Mouse (Mus musculus): ENCODE measurements around the gene Fam129b. TPM values are rescaled to one million over a fixed set of nuclear protein-coding genes. Genes with fewer than 3 reads are reported as not detected.

Gene Fam129b
- polyA plus RNA-seq, 1 experiment from 2014 or later = 44.9 TPM

- WGBS = 5% methylated on average over 6 of the region's 6 CpGs
- peak overlapping the region; percentile 64 for H3K9ac ChIP-seq (ENCODE audit: low read length)
- peaks cover 42% of the 10 kb centered on the region for H3K4me1 ChIP-seq (ENCODE audit: control insufficient read depth, insufficient read depth, low read length)
- peak overlapping the region; percentile 46 for H3K4me2 ChIP-seq (ENCODE audit: low read depth, low read length)
- ATAC-seq (replicated peaks; ENCODE audit: extremely low read depth, insufficient read depth, low FRiP score) = peak; percentile 78
- H3K9me3 ChIP-seq (replicated peaks; ENCODE audit: control insufficient read depth, low read length) = no peaks in the 10 kb centered on the region
- no peak overlapping the region for H3K4me3 ChIP-seq (ENCODE audit: low read length)
- H3K36me3 ChIP-seq (ENCODE audit: control insufficient read depth, insufficient read depth) = peaks cover 9% of the 10 kb centered on the region; the same call in 1 of the 2 replicates
- H3K27ac ChIP-seq (ENCODE audit: low read length) = peak overlapping the region; percentile 95
- H3K27me3 ChIP-seq (ENCODE audit: control insufficient read depth, insufficient read depth, low read length) = no peaks in the 10 kb centered on the region
Observed at GRCm38 (mm10) chr2:32908272-32908671, 32.4 kb downstream of the Fam129b start.

- H3K4me2 ChIP-seq (ENCODE audit: low read depth, low read length) = peak overlapping the region; percentile 46; the same call in 1 of the 2 replicates
- no peak overlapping the region for H3K4me3 ChIP-seq (ENCODE audit: low read length)
- H3K9ac ChIP-seq (ENCODE audit: low read length) = peak overlapping the region; percentile 55
- ATAC-seq (replicated peaks; ENCODE audit: extremely low read depth, insufficient read depth, low FRiP score) = peak; percentile 67
- H3K9me3 ChIP-seq (replicated peaks; ENCODE audit: control insufficient read depth, low read length) = no peaks in the 10 kb centered on the region
- H3K36me3 ChIP-seq (ENCODE audit: control insufficient read depth, insufficient read depth) = peaks cover 9% of the 10 kb centered on the region; the same call in 1 of the 2 replicates
- peak overlapping the region; percentile 95 for H3K27ac ChIP-seq (ENCODE audit: low read length)
- WGBS = 19% methylated on average over 11 of the region's 11 CpGs
- peaks cover 37% of the 10 kb centered on the region for H3K4me1 ChIP-seq (ENCODE audit: control insufficient read depth, insufficient read depth, low read length)
- no peaks in the 10 kb centered on the region for H3K27me3 ChIP-seq (ENCODE audit: control insufficient read depth, insufficient read depth, low read length)
Observed at GRCm38 (mm10) chr2:32908796-32909195, 32.9 kb downstream of the Fam129b start.

GRCm38 (mm10) chr2:32911639-32912182, 35.8 kb downstream of the Fam129b start:
- no peak overlapping the region for H3K4me3 ChIP-seq (ENCODE audit: low read length)
- H3K4me2 ChIP-seq (ENCODE audit: low read depth, low read length) = no peak overlapping the region
- H3K36me3 ChIP-seq (ENCODE audit: control insufficient read depth, insufficient read depth) = peaks cover 16% of the 10 kb centered on the region
- no peaks in the 10 kb centered on the region for H3K9me3 ChIP-seq (replicated peaks; ENCODE audit: control insufficient read depth, low read length)
- ATAC-seq (replicated peaks; ENCODE audit: extremely low read depth, insufficient read depth, low FRiP score) = no peak
- no peak overlapping the region for H3K9ac ChIP-seq (ENCODE audit: low read length)
- H3K27me3 ChIP-seq (ENCODE audit: control insufficient read depth, insufficient read depth, low read length) = no peaks in the 10 kb centered on the region
- no peak overlapping the region for H3K27ac ChIP-seq (ENCODE audit: low read length)
- WGBS = 62% methylated on average over 7 of the region's 7 CpGs
- H3K4me1 ChIP-seq (ENCODE audit: control insufficient read depth, insufficient read depth, low read length) = peaks cover 45% of the 10 kb centered on the region

- H3K27ac ChIP-seq (ENCODE audit: low read length) = no peak overlapping the region
- ATAC-seq (replicated peaks; ENCODE audit: extremely low read depth, insufficient read depth, low FRiP score) = no peak
- H3K9ac ChIP-seq (ENCODE audit: low read length) = no peak overlapping the region
- 30% methylated on average over 19 of the region's 19 CpGs for WGBS
- H3K36me3 ChIP-seq (ENCODE audit: control insufficient read depth, insufficient read depth) = peaks cover 16% of the 10 kb centered on the region
- peaks cover 39% of the 10 kb centered on the region for H3K4me1 ChIP-seq (ENCODE audit: control insufficient read depth, insufficient read depth, low read length)
- H3K9me3 ChIP-seq (replicated peaks; ENCODE audit: control insufficient read depth, low read length) = no peaks in the 10 kb centered on the region
- H3K4me2 ChIP-seq (ENCODE audit: low read depth, low read length) = no peak overlapping the region
- H3K4me3 ChIP-seq (ENCODE audit: low read length) = no peak overlapping the region
- no peaks in the 10 kb centered on the region for H3K27me3 ChIP-seq (ENCODE audit: control insufficient read depth, insufficient read depth, low read length)
Observed at GRCm38 (mm10) chr2:32912210-32912804, 36.4 kb downstream of the Fam129b start.

DNA sequence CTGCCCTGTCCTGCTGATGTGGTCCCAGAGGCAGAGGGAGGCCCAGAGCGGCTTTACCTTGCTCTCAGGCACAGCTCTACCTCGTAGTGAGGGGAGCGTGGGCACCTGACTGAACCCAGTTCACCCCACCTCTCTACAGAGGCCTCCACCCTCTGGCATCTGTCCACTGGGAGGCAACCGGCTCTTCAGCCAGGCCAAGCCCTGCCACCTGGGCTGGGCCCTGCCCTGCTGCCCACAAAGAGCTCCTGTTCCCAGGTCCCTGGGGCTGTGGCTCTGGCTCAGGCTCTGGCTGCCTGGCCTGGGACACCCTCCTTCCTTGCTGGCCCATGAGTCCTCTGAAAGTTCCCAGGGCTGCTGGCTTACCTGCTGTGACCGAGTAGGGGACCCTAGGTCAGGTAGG, 38.4 kb downstream of the Fam129b start:
- Histone ChIP-seq H3K4me2 (ENCODE audit: low read depth, low read length) (peak overlapping the region; percentile 11), H3K9me3 (replicated peaks; ENCODE audit: control insufficient read depth, low read length) (no peaks in the 10 kb centered on the region), H3K4me1 (ENCODE audit: control insufficient read depth, insufficient read depth, low read length) (peaks cover 19% of the 10 kb centered on the region), H3K9ac (ENCODE audit: low read length) (peak overlapping the region; percentile 64), H3K36me3 (ENCODE audit: control insufficient read depth, insufficient read depth) (peaks cover 23% of the 10 kb centered on the region), H3K4me3 (ENCODE audit: low read length) (no peak overlapping the region), H3K27me3 (ENCODE audit: control insufficient read depth, insufficient read depth, low read length) (no peaks in the 10 kb centered on the region), H3K27ac (ENCODE audit: low read length) (peak overlapping the region; percentile 96)
- WGBS = 51% methylated on average over 5 of the region's 5 CpGs
- 0 out of 2 replicates have a peak, but pooled peaks have one; percentile 2 for ATAC-seq (replicated peaks; ENCODE audit: extremely low read depth, insufficient read depth, low FRiP score)

DNA sequence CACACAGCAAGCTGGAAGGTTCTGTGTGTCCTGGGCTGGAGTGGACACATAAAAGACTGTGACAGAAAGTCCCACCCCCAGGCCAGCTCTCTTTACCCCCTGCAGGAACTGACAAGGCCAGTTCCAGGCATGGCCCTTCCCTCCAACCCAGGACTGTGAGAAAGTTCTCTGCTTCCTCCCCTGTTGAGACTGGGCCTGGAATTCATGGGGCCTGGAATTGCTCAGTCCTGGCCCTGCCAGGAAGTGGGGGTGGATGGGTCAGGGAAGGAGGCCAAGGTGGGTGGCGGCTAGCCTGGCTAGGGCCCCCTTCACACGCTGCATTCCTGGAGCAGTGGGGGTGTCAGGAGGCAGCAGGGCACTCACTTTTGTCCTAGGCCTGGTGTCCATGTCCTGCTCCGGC, 39.0 kb downstream of the Fam129b start:
- peak overlapping the region; percentile 11; the same call in 1 of the 2 replicates for H3K4me2 ChIP-seq (ENCODE audit: low read depth, low read length)
- ATAC-seq (replicated peaks; ENCODE audit: extremely low read depth, insufficient read depth, low FRiP score) = peak; percentile 89
- H3K4me1 ChIP-seq (ENCODE audit: control insufficient read depth, insufficient read depth, low read length) = peaks cover 19% of the 10 kb centered on the region
- no peaks in the 10 kb centered on the region for H3K27me3 ChIP-seq (ENCODE audit: control insufficient read depth, insufficient read depth, low read length)
- peak overlapping the region; percentile 96 for H3K27ac ChIP-seq (ENCODE audit: low read length)
- H3K9ac ChIP-seq (ENCODE audit: low read length) = peak overlapping the region; percentile 64
- H3K36me3 ChIP-seq (ENCODE audit: control insufficient read depth, insufficient read depth) = peaks cover 27% of the 10 kb centered on the region
- no peak overlapping the region for H3K4me3 ChIP-seq (ENCODE audit: low read length)
- no peaks in the 10 kb centered on the region for H3K9me3 ChIP-seq (replicated peaks; ENCODE audit: control insufficient read depth, low read length)
- 12% methylated on average over 3 of the region's 3 CpGs for WGBS

DNA sequence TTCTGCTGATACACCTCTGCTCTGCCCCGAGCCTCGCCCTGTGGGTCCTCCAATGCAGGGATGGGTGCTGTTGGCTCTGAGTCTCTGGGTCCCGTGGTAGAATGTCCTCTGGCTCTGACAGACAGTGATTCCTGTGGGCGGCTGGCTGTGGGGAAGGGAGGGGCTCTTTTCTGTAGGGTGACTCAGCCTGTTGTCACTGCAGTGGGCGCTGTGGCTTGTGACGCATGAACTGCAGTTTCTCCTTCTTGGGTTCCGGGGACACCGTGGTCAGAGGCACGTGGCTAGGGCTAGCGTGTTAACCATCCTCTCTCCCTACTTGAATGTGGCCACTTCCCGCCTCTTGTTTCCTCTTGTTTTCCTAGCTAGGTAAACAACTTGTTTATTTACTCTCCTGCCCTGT, 41.6 kb downstream of the Fam129b start:
- Histone ChIP-seq H3K9me3 (replicated peaks; ENCODE audit: control insufficient read depth, low read length) (no peaks in the 10 kb centered on the region), H3K27ac (ENCODE audit: low read length) (no peak overlapping the region), H3K4me2 (ENCODE audit: low read depth, low read length) (no peak overlapping the region), H3K4me1 (ENCODE audit: control insufficient read depth, insufficient read depth, low read length) (peaks cover 19% of the 10 kb centered on the region), H3K4me3 (ENCODE audit: low read length) (no peak overlapping the region), H3K9ac (ENCODE audit: low read length) (no peak overlapping the region), H3K36me3 (ENCODE audit: control insufficient read depth, insufficient read depth) (peaks cover 37% of the 10 kb centered on the region), H3K27me3 (ENCODE audit: control insufficient read depth, insufficient read depth, low read length) (no peaks in the 10 kb centered on the region)
- 65% methylated on average over 11 of the region's 11 CpGs for WGBS
- no peak for ATAC-seq (replicated peaks; ENCODE audit: extremely low read depth, insufficient read depth, low FRiP score)

DNA sequence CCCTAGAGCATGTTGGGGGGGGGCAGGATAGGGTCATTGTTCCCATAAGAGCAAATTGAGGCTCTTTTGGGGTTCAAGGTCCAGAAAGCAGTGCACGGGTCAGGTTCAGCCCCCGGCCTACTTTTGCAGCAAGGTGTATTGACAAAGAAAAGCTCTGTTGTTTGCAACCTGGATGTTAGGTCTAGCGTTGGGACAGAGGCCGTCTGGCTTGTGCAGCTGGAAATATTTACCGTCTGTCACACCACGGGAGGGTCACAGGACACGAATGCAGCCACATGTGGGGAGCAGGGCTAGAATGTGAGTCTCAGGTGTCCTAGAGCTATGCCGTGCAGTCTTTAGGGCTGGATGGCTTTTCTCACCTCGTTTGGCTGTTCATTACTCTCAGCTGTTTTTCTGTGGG, 42.5 kb downstream of the Fam129b start:
- peaks cover 45% of the 10 kb centered on the region for H3K36me3 ChIP-seq (ENCODE audit: control insufficient read depth, insufficient read depth)
- H3K9ac ChIP-seq (ENCODE audit: low read length) = no peak overlapping the region
- no peak overlapping the region for H3K4me2 ChIP-seq (ENCODE audit: low read depth, low read length)
- peaks cover 19% of the 10 kb centered on the region for H3K4me1 ChIP-seq (ENCODE audit: control insufficient read depth, insufficient read depth, low read length)
- no peak overlapping the region for H3K27ac ChIP-seq (ENCODE audit: low read length)
- no peak overlapping the region for H3K4me3 ChIP-seq (ENCODE audit: low read length)
- H3K9me3 ChIP-seq (replicated peaks; ENCODE audit: control insufficient read depth, low read length) = no peaks in the 10 kb centered on the region
- no peak for ATAC-seq (replicated peaks; ENCODE audit: extremely low read depth, insufficient read depth, low FRiP score)
- 84% methylated on average over 9 of the region's 9 CpGs for WGBS
- no peaks in the 10 kb centered on the region for H3K27me3 ChIP-seq (ENCODE audit: control insufficient read depth, insufficient read depth, low read length)

DNA sequence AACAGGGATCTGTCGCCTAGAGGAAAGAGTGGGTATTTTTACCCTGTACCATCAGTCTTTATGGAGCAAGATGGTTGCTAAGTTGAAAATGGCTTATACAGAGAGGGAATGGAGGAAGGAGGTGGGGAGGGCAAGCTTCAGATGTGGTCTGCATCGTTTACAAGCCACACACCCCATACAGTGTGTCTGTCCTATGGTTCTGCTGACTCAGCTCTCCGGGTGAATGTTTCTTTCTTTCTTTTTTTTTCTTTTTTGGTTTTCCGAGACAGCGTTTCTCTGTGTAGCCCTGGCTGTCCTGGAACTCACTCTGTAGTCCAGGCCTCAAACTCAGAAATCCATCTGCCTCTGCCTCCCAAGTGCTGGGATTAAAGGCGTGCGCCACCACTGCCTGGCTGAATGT, 45.3 kb downstream of the Fam129b start:
- 78% methylated on average over 7 of the region's 7 CpGs for WGBS
- Histone ChIP-seq H3K36me3 (ENCODE audit: control insufficient read depth, insufficient read depth) (peaks cover 48% of the 10 kb centered on the region), H3K4me1 (ENCODE audit: control insufficient read depth, insufficient read depth, low read length) (no peaks in the 10 kb centered on the region), H3K9ac (ENCODE audit: low read length) (no peak overlapping the region), H3K27me3 (ENCODE audit: control insufficient read depth, insufficient read depth, low read length) (no peaks in the 10 kb centered on the region), H3K4me2 (ENCODE audit: low read depth, low read length) (no peak overlapping the region), H3K9me3 (replicated peaks; ENCODE audit: control insufficient read depth, low read length) (no peaks in the 10 kb centered on the region), H3K27ac (ENCODE audit: low read length) (no peak overlapping the region), H3K4me3 (ENCODE audit: low read length) (no peak overlapping the region)
- no peak for ATAC-seq (replicated peaks; ENCODE audit: extremely low read depth, insufficient read depth, low FRiP score)
